Comparison of ENCODE assay signal across 18 mouse cellular contexts in genomic region chr9:118157234-118157633, GRCm38 (mm10). TPM values are rescaled to one million over a fixed set of nuclear protein-coding genes. Genes with fewer than 3 reads are reported as not detected.
DNase-seq lines count a peak whose midpoint lies in the region; ATAC-seq and TF ChIP-seq lines count a peak whose summit lies in the region.
"Had no signal": no experiment of that assay in that cellular context is flagged by ENCODE, and none has a peak within 500 bp of the region (broad histone marks: within the 10 kb centered on the region; RNA-seq: fewer than 3 reads in every experiment).

No protein-coding gene starts in this region.

- no peak overlapping the region for H3K9ac ChIP-seq in lung, postnatal 0 days (replicated peaks; ENCODE audit: low read depth)
- no peak overlapping the region for H3K9ac ChIP-seq in midbrain, embryonic 13.5 days (replicated peaks)
- H3K9ac ChIP-seq: forebrain, embryonic 13.5 days; lung, embryonic 15.5 days had no signal

- no peak overlapping the region for H3K4me2 ChIP-seq in lung, postnatal 0 days (replicated peaks; ENCODE audit: low read depth, low read length)
- H3K4me2 ChIP-seq in midbrain, embryonic 13.5 days (replicated peaks) = no peak overlapping the region
- H3K4me2 ChIP-seq: forebrain, embryonic 13.5 days; lung, embryonic 15.5 days had no signal

- TF ChIP-seq EP300 in lung, postnatal 0 days (IDR thresholded peaks at IDR 0.05) = no peak

- H3K27ac ChIP-seq in gastrocnemius, adult 2 months = no peak overlapping the region
- no peak overlapping the region for H3K27ac ChIP-seq in lung, postnatal 0 days (ENCODE audit: low read length)
- no peak overlapping the region for H3K27ac ChIP-seq in midbrain, embryonic 13.5 days
- H3K27ac ChIP-seq: forebrain, embryonic 13.5 days; lung, embryonic 15.5 days had no signal

- no peak for TF ChIP-seq POLR2A in brain, embryonic 14.5 days (IDR thresholded peaks at IDR 0.05; ENCODE audit: borderline replicate concordance, extremely low read depth, insufficient read depth, insufficient read length, poor library complexity, severe bottlenecking)

- 85% methylated on average over 3 of the region's 3 CpGs for WGBS in lung, postnatal 0 days
- WGBS in midbrain, embryonic 13.5 days = 92% methylated on average over 3 of the region's 3 CpGs

- no peak for ATAC-seq in lung, postnatal 0 days
- ATAC-seq in midbrain, embryonic 13.5 days = no peak
- ATAC-seq: forebrain, embryonic 13.5 days; midbrain, embryonic 16.5 days had no signal

- no peaks in the 10 kb centered on the region for H3K36me3 ChIP-seq in lung, postnatal 0 days (ENCODE audit: insufficient read depth, low read length)
- H3K36me3 ChIP-seq in midbrain, embryonic 13.5 days = no peaks in the 10 kb centered on the region
- H3K36me3 ChIP-seq: lung, embryonic 15.5 days had no signal

- no peak overlapping the region for H3K4me3 ChIP-seq in gastrocnemius, adult 2 months
- H3K4me3 ChIP-seq in lung, postnatal 0 days (ENCODE audit: low read depth, low read length) = no peak overlapping the region
- H3K4me3 ChIP-seq in midbrain, embryonic 13.5 days (replicated peaks) = no peak overlapping the region
- H3K4me3 ChIP-seq: forebrain, embryonic 13.5 days; lung, embryonic 15.5 days had no signal

- H3K4me1 ChIP-seq in lung, postnatal 0 days (ENCODE audit: insufficient read depth, low read depth, low read length) = no peaks in the 10 kb centered on the region
- no peaks in the 10 kb centered on the region for H3K4me1 ChIP-seq in midbrain, embryonic 13.5 days (replicated peaks)
- H3K4me1 ChIP-seq: forebrain, embryonic 13.5 days; lung, embryonic 15.5 days had no signal

- intact Hi-C loops in gastrocnemius, adult 2 months (cut with DNase I) = no loop called here
- intact Hi-C loops in gastrocnemius, postnatal 14 days (cut with DNase I; ENCODE audit: low total_unique reads) = no loop called here

- TF ChIP-seq CTCF in gastrocnemius, adult 2 months (IDR thresholded peaks at IDR 0.05) = peak; percentile 24; the same call in 1 of the 2 replicates
- TF ChIP-seq CTCF in lung, postnatal 0 days (IDR thresholded peaks at IDR 0.05) = peak; percentile 52
- TF ChIP-seq CTCF in brain, embryonic 14.5 days (IDR thresholded peaks at IDR 0.05; ENCODE audit: borderline replicate concordance, extremely low read depth, insufficient read depth, insufficient read length) = 0 out of 2 replicates have a peak, but pooled peaks have one; percentile 8

- no peaks in the 10 kb centered on the region for H3K27me3 ChIP-seq in lung, postnatal 0 days (replicated peaks; ENCODE audit: insufficient read depth, low read length)
- H3K27me3 ChIP-seq in midbrain, embryonic 13.5 days = no peaks in the 10 kb centered on the region
- H3K27me3 ChIP-seq: forebrain, embryonic 13.5 days; lung, embryonic 15.5 days had no signal

- no peak for DNase-seq in gastrocnemius, adult 2 months
- DNase-seq in gastrocnemius, postnatal 14 days = no peak
- peak; percentile 15 for DNase-seq in lung, postnatal 0 days (ENCODE audit: low spot score)
- no peak for DNase-seq in lung, postnatal 10 days
- DNase-seq in brain, embryonic 14.5 days (ENCODE audit: low read depth) = no peak
- DNase-seq in testis, postnatal 10 days (ENCODE audit: low spot score) = no peak
- DNase-seq in layer of hippocampus, postnatal 25 days (ENCODE audit: extremely low spot score in 1 of 2, low spot score in 1 of 2) = no peak
- DNase-seq: B cell, adult 2 months; cerebellum, adult 9-11 months; gastrocnemius, postnatal 36 days; heart, postnatal 14 days; kidney, adult 11 months; left cerebral cortex, postnatal 4 days; right cerebral cortex, postnatal 4 days had no signal

- no peaks in the 10 kb centered on the region for H3K9me3 ChIP-seq in lung, postnatal 0 days (ENCODE audit: low read length)
- no peaks in the 10 kb centered on the region for H3K9me3 ChIP-seq in midbrain, embryonic 13.5 days
- H3K9me3 ChIP-seq: forebrain, embryonic 13.5 days; lung, embryonic 15.5 days had no signal

RNA-seq across cellular contexts. Expression of gene Cmc1, which starts 7.3 kb away (rescaled TPM):
- total RNA-seq in gastrocnemius, adult 2 months (2021) = 10 to 100 TPM; 20.0 to 25.0 TPM
- 10 to 100 TPM; 18.3 to 22.3 TPM for total RNA-seq in gastrocnemius, postnatal 14 days (2021)
- 46.2 and 51.2 TPM in 2 replicates for polyA plus RNA-seq in lung, postnatal 0 days (2015; fragmentation: Nextera tagmentation; extraction: Ambion mirVana)
- polyA plus RNA-seq in brain, embryonic 14.5 days (2012; rRNA removed) = 10.1 and 10.7 TPM in 2 replicates
- total RNA-seq in layer of hippocampus, postnatal 25 days (2021) = 10 to 100 TPM in 1 of 2 experiments, 1 to 10 TPM in 1; 9.5 to 11.5 TPM
- polyA plus RNA-seq in midbrain, embryonic 13.5 days (2015; fragmentation: Nextera tagmentation; extraction: Ambion mirVana) = 45.9 and 48.5 TPM in 2 replicates
